Mouse (Mus musculus): ENCODE measurements around the gene Fam71f1.
A peak's percentile ranks its signal among the peaks of the same experiment; 100 is the strongest.
"Not testable (repeated sequence)": the region's sequence is repeated elsewhere in the genome, so short reads cannot be mapped to it uniquely, and the experiment has no call there.

Fam71f1 gene

GRCm38 (mm10) chr6:29326961-29327360, 8.0 kb downstream of the Fam71f1 start:
- DNase-seq (ENCODE audit: low spot score): no peak

DNA sequence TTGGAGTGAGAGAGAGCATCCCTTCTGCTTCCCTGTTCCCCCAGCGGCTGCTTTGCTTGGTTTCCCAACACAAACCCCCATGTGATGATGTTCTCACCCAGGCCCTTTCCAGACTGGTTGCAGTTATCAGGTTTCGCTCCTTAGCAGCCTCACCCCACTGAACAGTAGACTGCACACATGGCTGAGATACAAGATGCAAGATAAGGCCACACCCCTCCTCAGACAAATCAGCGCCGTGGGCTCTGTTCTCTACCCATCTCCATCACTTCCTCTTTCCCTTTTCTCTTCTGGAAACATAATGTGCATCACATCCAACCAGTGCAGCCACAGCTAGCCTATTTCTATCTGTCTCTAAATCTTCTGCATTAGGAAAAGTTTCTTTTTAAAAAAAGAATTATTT, 10.6 kb downstream of the Fam71f1 start:
- DNase-seq (ENCODE audit: low spot score): no peak

- not testable (repeated sequence) for DNase-seq (ENCODE audit: low spot score)
Observed at GRCm38 (mm10) chr6:29346512-29346911, 27.6 kb downstream of the Fam71f1 start.

GRCm38 (mm10) chr6:29347189-29347588, 28.2 kb downstream of the Fam71f1 start:
- DNase-seq (ENCODE audit: low spot score): no peak

GRCm38 (mm10) chr6:29347665-29348370, 28.9 kb downstream of the Fam71f1 start, which contains the start of gene Calu:
TSS of gene Calu (plus strand) at chr6:29348069.
- peak; percentile 98 for DNase-seq (ENCODE audit: low spot score)

DNA sequence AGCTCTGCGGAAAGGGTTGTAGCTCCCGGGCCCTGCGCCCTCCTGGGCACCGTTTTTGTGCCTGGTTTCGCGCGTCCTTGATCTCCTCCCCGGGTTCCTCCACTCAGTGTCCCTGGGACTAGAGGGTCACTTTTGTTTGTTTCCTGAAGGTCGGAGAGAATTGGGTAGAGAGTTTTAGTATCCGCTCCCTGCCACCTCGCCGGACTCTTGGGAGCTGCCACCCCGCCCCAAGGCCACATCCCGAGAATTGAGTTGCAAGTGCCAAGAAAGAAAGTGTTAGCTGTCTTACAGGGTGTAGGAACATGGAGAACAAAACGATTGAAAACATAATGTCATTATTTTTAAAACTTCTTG, 29.4 kb downstream of the Fam71f1 start:
- DNase-seq (ENCODE audit: low spot score): no peak

DNA sequence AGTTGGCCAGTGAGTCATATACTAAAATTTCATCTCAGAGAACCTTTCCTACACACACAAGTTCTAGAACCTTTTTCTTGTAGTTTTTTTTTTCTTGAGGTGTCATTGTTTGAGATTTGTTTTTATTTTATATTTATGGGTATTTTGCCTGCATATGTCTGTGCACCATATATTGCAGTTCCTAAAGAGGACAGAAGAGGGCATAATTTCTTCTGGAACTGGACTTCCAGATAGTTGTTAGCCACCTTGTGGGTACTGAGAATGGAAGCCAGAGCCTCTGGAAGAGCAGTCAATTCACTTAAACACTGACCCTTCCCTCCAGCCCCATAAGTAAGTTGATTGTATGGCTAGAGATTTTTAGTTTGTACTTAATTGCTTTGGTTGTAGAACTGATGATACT, 32.7 kb downstream of the Fam71f1 start:
- no peak for DNase-seq (ENCODE audit: low spot score)

- no peak for DNase-seq (ENCODE audit: low spot score)
Observed at GRCm38 (mm10) chr6:29352816-29353215, 33.9 kb downstream of the Fam71f1 start.

DNA sequence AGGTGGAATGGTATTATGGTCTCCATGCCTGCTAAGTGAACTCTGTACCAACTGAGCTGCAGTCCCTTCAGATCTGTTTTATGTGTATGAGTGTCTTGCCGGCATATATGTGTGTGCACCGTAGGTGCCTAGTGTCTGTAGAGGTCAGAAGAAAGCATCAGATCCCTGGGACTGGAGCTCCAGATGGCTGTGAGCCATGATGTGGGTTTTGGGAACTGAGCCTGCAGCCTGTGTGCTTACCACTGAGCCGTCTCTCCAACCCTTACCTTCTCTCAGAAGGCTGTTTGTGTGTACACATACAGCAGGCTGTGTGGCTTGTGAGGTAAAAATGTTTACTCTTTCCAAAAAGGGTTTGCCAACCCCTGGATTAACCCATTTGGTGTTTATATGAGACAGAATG, 40.4 kb downstream of the Fam71f1 start:
- no peak for DNase-seq (ENCODE audit: low spot score)

DNA sequence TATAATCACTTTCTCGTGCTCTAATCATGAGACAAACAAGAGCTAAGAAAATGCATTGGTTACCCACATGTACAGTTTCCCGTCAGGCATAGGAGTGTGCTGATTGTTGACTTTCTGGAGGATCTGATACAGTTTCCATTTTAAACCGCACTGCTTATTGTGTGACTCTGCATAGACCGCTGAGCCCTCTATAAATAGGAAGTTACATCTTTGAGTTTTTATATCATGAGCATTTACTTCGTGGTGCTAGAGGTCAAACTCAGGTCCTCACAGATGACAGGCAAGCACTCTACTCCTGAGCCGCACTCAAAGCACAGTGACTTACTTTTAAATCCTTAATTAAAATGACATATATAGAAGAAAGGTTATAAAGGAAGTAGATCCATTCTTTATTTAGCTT, 41.3 kb downstream of the Fam71f1 start:
- no peak for DNase-seq (ENCODE audit: low spot score)

GRCm38 (mm10) chr6:29362246-29363128, 43.5 kb downstream of the Fam71f1 start:
- no peak for DNase-seq (ENCODE audit: low spot score)

GRCm38 (mm10) chr6:29363129-29363515, 44.2 kb downstream of the Fam71f1 start:
- no peak for DNase-seq (ENCODE audit: low spot score)

GRCm38 (mm10) chr6:29365277-29365676, 46.3 kb downstream of the Fam71f1 start:
- DNase-seq (ENCODE audit: low spot score): no peak

- no peak for DNase-seq (ENCODE audit: low spot score)
Observed at GRCm38 (mm10) chr6:29377386-29377785, 58.4 kb downstream of the Fam71f1 start.

DNA sequence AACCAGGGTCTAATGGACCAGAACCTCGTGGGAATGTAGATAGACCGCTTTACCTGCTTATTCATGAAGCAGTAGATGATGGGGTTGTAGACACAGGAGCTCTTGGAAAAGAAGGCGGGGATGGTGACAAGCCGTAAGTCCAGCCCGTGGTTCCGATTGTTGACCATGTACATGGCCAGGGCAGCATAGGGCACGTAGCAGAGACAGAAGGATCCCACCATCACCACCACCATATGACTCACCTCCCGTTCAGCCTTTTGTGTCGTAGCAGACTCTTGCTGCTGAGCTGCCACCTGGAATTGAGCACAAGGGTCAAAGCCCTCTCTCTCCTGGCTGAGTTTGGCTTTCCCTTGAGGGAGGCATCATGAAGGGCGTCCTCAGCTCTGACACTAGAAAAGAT, 59.7 kb downstream of the Fam71f1 start:
- DNase-seq (ENCODE audit: low spot score): no peak

DNA sequence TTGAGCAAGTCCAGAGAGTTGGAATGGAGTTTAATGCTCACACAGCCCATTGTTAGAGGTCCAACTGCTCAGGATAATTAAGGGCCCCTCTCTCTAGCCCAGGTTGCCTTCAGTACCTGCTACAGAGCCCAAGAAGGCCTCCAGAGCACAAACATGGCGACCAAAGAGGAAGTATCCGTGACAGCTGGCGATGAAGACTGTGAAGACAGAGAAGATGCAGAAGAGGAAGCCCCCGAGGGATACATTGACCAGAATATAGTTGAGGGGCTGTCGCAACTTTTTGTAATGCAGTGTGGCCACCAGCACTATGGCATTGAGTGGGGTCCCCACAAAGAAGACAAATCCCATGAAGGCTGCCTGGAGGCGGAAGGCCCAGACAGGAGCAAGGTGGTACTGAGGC, 61.0 kb downstream of the Fam71f1 start:
- DNase-seq (ENCODE audit: low spot score): no peak

- DNase-seq (ENCODE audit: low spot score): no peak
Observed at GRCm38 (mm10) chr6:29382442-29382841, 63.5 kb downstream of the Fam71f1 start.

Measured in spleen, adult 12 weeks (tissue).